Mouse (Mus musculus): ENCODE data around the gene Prpf19.

DNA sequence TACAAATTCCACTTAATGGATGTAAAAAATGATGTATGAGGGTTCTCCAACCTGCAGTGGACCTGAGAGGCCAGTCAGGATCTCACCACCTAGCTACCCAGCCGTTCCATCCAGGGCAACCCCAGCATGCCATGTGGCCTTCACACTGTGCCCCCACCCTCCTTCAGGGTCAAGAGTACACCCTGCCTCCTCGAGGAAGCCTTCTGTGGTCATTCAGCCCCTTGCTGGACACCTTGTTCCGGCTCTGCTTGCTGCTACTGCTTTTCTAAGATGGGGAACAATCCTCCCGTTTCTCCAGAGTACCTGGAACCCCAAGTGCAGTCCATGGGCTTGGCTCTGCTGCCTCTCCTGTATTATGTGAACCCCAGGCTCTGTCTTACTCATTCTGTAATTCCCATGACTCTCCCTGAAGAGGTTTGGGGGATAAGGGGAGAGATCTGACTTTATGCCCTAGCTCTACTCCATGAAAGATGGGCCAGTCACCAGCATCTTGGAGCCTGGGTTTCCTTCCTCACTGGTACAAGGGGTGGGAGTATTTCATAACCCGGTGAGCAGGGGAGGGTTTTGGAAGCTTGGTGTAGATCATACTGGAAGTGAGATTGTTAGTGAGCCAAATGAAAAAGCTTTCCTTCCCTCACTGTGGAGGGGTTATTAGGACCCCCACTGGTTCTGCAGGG lies 26.9 kb upstream of the Prpf19 start:
- TF ChIP-seq POLR2A (IDR thresholded peaks at IDR 0.05; ENCODE audit: extremely low read depth, insufficient read depth, low read length), result no peak
- TF ChIP-seq CTCF (IDR thresholded peaks at IDR 0.05; ENCODE audit: low read depth, low read length), result no peak

Measured in liver, adult 2 months (tissue).